Mouse (Mus musculus) cerebral cortex, adult 2 months (tissue): ENCODE measurements around the gene Hsf2.

Source experiments
- WGBS: fragments of 180-500 bp; shearing (Covaris S2); methylation state at CpG from one replicate; pipeline ENCODE4 v1.1.7; 2018; 5-methylcytosine and 5-hydroxymethylcytosine counted together

The Hsf2 gene

GRCm38 (mm10) chr10:57485908-57486541 is at the start of gene Hsf2:
Hsf2 (plus strand) TSS chr10:57486385.
- under 1% methylated on average over 52 of the region's 52 CpGs for WGBS

- WGBS: 89% methylated on average over 2 of the region's 2 CpGs
Measured at GRCm38 (mm10) chr10:57437898-57438297, 48.3 kb upstream of the Hsf2 start.

GRCm38 (mm10) chr10:57444392-57444791 is 41.8 kb upstream of the Hsf2 start:
- 73% methylated on average over 8 of the region's 8 CpGs for WGBS

DNA sequence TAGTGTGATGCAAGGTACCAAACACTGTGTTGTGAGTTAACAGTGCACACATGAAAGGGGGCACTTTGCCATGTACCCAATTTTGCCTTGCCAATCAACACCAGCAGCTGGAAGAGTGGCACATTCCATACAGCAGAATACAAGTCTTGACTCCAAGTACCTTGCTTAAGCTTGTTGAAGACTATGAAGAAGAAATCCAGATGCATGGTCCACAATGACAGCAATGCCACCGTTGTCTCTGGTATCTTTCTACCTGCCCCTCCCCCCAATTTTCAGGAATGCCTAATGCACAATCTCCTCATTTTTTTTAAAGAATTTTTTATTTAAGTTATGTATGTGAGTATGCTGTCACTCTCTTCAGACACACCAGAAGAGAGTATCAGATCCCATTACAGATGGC is 40.5 kb upstream of the Hsf2 start:
- WGBS: 90% methylated on average over 1 of the region's 1 CpGs

GRCm38 (mm10) chr10:57448051-57448716 is 38.0 kb upstream of the Hsf2 start:
- WGBS: 5% methylated on average over 19 of the region's 19 CpGs

DNA sequence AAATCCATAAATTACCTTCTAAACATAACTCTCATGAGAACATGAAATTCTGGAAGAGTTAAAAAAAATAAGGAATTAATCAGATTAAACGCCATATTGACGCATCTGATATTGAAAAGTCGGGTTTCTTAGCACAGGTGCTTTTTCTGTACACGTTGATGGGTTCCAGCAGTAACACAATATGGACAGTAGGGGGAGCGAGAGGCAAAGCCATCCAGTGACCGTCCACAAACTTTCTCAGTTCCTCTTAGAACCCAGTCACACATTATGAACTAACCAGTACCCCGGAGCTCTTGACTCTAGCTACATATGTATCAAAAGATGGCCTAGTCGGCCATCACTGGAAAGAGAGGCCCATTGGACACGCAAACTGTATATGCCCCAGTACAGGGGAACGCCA is 22.9 kb upstream of the Hsf2 start:
- 28% methylated on average over 10 of the region's 10 CpGs for WGBS

DNA sequence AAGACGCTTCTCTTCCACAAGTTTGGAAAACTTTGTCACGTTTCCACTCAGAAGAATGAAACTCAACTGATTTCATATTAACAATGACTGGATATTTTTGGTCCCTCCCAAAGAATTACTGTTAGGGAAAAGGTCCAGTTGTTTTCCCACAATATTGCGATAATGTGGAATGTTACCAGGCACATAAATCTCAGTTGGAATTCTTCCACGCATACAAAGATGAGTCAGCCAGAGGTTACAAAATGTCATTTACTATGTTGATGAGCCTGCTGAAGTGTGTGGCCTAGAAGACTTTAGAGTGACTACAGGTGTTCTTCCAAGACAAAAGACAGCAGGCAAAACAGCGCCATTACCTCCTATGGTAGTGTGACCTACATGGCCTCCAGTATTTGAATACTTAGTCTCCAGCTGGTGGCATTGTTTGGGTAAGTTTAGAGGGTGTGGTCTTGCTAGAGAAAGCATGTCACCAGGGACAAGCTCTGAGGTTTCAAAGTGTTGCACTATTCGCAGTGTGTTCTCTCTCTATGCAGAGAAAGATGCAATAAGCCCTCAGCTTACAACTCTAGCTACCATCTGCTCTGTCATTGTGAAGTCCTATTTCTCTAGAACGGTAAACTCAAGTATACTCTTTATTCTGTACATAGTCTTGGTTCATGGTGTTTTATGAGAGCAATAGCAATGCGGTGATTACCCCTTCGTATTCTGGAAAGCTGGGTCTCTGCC is 8.9 kb upstream of the Hsf2 start:
- 84% methylated on average over 9 of the region's 9 CpGs for WGBS

DNA sequence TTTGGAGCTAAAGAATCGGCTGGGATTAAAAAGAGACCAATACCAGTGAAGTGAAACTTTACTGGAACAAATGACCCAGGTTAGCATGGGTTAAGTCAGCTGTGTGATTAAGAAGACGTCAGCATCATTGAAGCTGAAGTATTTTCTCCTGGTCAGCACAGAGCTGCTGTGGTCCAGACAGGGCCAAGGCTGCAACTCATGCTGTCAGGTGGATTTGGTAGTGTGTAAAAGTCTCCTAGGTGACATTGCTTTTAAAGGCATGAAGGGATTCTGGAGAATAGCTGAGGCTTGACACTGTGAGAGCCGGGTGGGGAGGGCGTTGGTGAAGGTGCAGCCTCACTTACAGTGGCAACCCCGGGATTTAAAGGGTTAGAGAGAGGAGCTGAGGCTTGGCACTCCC is 4.5 kb upstream of the Hsf2 start:
- 46% methylated on average over 5 of the region's 5 CpGs for WGBS

DNA sequence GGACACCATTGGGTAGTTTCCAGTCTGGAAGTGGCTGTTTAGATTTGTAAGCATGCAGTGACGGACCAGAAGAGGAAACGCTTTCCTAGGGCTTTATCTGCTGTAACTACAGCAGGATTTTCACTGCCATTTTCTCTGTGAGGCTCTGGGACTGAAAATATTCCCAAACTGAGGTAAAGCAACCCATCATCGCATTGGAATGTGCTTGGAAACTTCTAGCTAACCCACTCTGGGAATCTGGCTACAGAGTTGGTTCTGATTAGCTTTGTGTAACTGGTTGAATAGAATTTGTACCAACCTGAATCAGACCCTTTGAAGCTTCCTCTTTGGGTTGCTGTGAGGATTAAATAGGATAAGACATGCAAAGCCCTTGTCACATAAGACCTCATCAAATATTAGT is 1.4 kb upstream of the Hsf2 start:
- WGBS: 81% methylated on average over 3 of the region's 3 CpGs

DNA sequence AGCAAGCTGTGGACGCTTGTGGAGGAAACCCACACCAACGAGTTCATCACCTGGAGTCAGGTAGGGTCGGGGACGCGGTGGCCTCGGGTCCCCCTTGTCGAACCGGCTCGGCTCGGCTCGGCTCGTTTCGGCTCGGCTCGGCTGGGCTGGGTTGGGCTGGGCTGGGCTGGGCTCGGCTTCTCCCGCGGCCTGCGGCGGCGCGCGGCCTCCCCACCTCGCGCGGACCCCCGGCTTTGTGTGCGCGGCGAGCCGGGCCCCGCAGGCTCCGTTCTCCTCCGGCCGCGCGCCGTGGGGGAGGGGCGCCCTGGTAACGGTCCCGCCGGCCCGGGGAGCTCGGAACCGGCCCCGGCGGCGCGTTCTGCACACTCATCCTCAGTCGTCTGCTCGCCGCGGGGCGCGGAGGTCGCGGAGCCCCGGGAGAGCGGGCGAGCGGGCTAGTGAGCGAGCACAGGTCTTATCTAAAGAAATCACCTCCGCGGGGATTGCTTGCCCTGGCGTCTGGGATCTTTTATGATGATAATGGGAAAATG is 422 bp downstream of the Hsf2 start:
- under 1% methylated on average over 61 of the region's 65 CpGs for WGBS

DNA sequence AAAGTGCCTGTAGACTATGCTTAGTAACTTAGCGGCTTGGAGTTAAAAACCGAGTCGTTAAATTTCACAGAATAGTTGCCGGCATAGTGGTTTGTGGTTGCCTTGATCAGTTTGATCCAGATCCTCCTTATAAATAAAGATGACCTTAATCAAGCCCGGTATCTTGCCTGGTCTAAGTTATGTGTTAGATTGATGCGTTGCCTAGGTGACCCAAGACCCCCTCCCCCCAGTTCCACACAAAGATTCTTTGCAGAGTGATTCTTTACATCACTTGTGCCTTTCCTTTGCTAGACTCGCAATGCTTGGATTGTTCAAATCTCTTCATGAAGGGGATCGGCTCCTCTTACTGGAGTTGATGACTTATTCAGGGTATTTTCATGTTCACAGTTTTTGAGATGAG is 1.0 kb downstream of the Hsf2 start:
- WGBS: 2% methylated on average over 8 of the region's 8 CpGs

DNA sequence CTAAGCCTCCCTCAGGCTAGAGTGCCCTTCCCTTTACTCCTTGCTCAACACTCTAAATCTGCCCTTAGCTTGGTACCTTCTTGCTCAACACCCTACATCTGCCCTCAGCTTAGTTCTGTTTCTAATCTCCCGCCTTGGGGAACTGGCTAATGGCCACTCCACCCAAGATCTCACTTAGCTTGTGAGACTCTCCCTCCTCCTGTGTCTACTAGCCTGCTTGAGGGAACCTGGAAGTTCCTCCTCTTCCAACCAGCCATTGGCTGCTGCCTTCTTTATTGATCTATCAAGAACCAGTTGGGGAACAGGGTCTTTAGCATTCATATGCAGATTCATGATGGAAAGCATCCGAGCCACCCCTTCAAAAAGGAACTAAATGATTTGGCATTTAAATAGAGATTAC is 5.9 kb downstream of the Hsf2 start:
- WGBS: 71% methylated on average over 2 of the region's 2 CpGs

DNA sequence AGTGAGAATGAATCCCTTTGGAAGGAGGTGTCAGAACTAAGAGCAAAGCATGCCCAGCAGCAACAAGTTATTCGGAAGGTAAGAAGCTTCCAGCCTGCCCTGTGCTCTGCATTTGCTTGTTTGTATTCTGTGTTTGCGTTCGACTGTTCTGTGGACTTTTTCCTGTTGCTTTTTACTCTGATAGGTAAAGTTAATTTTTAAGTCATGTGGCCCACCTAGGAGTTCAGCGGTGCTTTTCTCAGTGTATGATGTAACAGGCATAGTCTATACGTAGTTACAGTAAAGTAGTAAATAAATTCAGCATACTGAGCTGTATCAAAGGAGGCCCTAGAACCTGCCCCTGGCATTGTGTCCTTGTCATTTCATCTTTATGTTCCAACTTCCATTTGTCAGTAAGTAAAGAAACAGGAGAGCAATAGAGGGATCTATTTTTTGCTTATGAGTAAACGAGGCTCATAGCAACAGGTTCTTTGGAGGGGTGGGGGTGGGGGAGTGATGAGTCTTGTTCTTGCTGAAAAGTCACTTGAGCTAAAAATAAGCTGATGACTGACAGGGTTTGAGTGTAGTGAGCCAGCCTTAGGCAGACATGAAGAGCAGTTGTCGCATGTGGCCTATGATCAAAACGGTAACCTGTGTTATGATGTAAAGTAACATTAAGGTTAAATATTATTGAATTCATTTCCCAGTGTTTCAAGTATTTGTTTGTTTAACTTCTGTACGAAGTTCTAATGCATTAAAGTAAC is 13.4 kb downstream of the Hsf2 start:
- 71% methylated on average over 9 of the region's 9 CpGs for WGBS

DNA sequence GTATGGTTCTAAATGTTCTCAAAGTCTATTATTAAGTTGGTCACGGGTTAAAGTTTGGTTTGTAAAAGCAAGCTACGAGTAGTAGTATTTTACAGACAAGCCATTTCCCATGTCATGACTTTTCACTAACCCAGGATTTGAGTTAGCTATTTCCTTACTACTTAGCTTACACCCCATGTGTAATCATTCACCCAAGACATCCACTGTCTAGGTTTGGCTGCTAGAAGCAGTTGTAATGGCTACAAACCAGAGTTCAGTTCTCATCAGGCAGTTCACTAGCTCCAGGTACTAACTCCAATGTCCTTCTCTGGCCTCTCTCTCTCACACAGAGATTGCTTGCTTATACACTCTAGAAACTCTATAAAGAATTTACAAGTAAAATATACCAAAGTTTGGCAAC is 28.4 kb downstream of the Hsf2 start:
- 88% methylated on average over 2 of the region's 2 CpGs for WGBS

DNA sequence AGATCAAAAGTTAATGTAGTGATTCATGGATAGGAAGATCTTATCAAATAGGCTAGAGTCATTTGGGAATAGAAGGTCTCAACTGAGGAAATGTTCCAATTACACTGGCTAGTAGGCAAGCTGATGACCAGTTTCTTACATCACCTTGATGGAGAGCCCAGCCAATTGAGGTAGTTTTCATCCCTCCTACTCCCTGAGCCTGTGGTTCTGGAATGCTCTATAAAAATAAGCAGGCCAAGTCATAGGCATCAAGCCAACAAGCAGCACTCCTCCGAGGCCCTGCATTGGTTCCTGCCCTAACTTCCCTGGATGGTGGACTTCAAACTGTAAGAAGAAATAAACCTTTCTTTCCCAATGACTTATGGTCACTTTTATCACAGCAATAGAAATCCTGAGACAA is 29.1 kb downstream of the Hsf2 start:
- WGBS: 33% methylated on average over 1 of the region's 1 CpGs

DNA sequence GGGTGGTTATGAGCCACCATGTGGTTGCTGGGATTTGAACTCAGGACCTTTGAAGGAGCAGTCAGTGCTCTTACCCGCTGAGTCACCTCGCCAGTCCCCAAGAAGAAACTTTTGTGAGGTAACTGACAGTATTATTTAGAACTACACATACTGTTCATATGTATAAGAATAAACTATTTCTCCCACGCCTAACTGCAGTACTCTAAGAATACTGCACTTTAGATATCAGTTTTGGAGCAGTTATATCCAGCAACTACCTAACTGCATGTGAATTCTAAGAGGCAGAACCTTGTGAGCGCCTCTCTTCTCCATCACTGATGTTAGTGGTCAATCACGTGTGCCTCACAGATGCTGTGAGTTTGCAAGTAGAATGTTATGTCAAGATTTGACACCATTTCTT is 40.3 kb downstream of the Hsf2 start:
- WGBS: 68% methylated on average over 5 of the region's 5 CpGs

DNA sequence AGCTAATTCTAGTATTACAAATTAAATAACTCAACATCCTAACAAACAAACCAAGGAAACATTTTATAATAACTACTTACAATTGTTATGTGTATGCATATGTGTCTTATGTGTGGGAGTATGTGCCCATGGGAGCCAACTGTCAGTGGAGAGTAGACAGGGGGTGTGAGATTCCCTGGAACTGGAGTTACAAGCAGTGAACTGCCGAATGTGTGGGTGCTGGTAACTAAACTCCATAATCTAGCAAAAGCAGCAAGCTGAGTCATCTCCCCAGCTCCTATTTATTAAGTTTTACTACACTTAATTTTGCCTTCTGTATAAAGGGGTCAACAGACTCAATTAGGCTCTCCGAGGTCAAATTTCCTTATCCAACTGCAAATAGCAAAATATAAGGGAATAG is 44.9 kb downstream of the Hsf2 start:
- WGBS: 40% methylated on average over 2 of the region's 2 CpGs

DNA sequence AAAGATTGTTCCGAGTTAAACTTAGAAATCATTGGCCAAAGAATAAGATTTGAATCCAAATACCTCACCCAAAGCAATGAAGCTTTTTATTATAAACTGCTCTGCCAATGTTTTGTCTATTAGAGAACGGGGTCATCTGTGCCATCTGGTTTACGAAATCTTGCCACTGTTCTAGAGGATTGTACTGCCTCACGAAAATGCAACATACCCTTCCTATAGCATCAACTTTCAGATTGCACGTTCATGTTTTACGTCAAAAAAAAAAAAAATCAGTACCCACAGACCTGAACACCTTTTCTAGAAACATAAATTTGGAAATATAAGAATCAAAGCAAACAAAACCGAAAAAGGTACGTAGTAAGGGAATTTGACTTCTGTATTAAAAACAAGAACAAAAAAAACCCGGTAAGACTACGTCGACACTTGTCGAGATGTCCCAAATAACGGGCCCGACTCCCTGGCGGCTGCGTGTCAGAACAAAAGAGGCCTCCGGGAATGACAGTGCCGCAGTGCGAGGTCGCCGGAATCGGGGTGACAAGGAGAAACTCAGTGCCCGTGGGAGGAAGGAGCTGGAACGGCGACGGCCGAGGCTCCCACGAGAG is 45.5 kb downstream of the Hsf2 start:
- WGBS: under 1% methylated on average over 28 of the region's 28 CpGs

- 14% methylated on average over 39 of the region's 49 CpGs for WGBS
Measured at GRCm38 (mm10) chr10:57532218-57533101, 46.3 kb downstream of the Hsf2 start, which contains the start of gene Serinc1. Serinc1 (minus strand) TSS chr10:57532530.

DNA sequence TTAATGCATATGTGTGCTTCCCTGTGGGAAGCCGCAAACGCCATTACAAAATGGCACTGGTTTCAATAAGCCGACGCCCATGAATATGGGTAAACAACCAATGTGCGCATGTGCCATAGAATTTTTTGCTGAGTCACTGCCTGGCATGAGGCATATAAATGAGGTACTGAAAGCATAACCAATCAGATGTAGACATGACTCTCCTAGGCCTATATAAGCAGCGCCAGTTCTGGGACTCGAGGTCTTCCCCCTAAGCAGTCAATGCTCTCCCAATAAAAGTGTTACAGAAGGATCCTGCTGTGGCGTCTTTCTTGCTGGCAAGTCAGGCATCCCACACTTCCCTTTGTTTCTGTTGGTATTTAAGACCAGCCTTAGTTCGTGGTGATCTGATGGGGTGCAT is 57.7 kb downstream of the Hsf2 start:
- WGBS: 80% methylated on average over 9 of the region's 9 CpGs

DNA sequence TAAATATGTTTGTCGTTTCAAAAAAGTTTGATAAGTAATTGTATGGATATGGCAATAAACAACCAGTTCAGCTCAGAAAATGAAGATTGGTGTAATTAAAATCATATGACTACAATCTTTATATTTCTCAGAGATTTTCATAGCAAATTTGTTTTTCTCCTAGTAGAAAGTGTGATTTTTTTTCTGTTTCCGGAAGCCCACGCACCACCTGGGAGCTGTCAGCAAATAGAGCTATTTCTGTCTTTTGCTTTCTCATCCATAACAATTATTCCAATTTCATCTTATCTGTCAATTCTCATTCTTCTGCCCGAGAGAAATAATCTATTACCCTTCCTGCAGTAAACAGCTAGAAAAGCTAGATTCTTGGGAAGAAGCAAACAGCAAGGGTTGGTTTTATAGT is 63.4 kb downstream of the Hsf2 start:
- 62% methylated on average over 4 of the region's 4 CpGs for WGBS
